ENCODE assay signal across 1 mouse cellular context in the genomic region with DNA sequence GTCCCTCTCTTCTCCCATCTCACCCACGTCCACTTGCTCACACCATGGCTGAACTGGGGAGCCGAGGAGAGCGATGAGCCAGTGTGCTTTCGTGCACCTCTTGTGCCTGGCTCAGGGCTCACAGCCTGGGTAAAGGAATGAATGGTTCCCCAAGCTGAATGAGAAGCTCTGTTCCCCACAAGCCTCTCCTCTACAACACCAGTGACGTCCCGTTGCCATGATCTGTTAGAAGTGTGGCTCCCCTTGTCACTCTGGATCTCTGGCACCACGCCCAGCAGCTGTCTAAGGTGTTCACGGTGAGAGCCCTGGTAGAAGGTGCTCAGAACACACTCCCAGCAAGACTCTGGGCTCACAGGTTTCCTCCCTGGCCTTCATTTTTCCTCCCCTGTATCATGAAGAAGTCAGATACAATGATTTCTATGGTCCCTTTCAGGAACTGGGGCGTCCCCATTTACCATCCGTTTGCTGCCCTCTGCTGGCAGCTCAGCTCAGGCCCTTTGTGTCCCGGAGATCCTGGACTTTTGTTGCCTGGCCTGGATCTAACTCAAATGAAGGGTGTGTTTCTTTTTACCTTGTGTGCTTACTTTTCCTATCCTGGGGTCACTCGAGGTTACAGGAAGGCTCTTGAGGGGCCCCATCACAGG.
TF ChIP-seq lines count a peak whose summit lies in the region.

No protein-coding gene starts in this region.

TF ChIP-seq in CH12.LX, 34 proteins besides CTCF, POLR2A, EP300 and RAD21 (continued from another document):
- TF ChIP-seq ZMIZ1 (IDR thresholded peaks at IDR 0.05; ENCODE audit: low read depth, low read length), result no peak
- no peak for TF ChIP-seq MAX (IDR thresholded peaks at IDR 0.05; ENCODE audit: low read length)
- no peak for TF ChIP-seq ETS1 (conservative IDR thresholded peaks at IDR 0.05; ENCODE audit: low read depth, low read length)
- TF ChIP-seq USF2 (conservative IDR thresholded peaks at IDR 0.05; ENCODE audit: low read depth, low read length), result no peak
- TF ChIP-seq UBTF (IDR thresholded peaks at IDR 0.05; ENCODE audit: low read depth, low read length), result no peak
- no peak for TF ChIP-seq PAX5 (IDR thresholded peaks at IDR 0.05; ENCODE audit: low read length)
- 0 out of 2 replicates have a peak, but pooled peaks have one; percentile 17 for TF ChIP-seq NELFE (IDR thresholded peaks at IDR 0.05; ENCODE audit: low read depth, low read length)
